Mouse (Mus musculus) thymus, adult 2 months (tissue): Measurements from ENCODE around the gene Ankrd40.

Source experiments
- CTCF ChIP-seq: fragments of 200-500 bp; IDR thresholded peaks from 2 replicates; pipeline ENCODE4 v1.5.1; 2012; ENCODE audit warnings: mild to moderate bottlenecking, control low read depth, low read length, moderate library complexity, borderline replicate concordance; ENCODE audit not compliant: control insufficient read depth, poor library complexity, insufficient read depth; ENCODE audit errors: extremely low read depth
- POLR2A ChIP-seq: fragments of 200-500 bp; IDR thresholded peaks from 2 replicates; pipeline ENCODE4 v1.6.1; 2012; ENCODE audit warnings: mild to moderate bottlenecking, low read length, control low read depth, moderate library complexity; ENCODE audit not compliant: control insufficient read depth, poor library complexity, insufficient read depth; ENCODE audit errors: extremely low read depth

- no peak for TF ChIP-seq CTCF
- TF ChIP-seq POLR2A = no peak
Measured at GRCm38 (mm10) chr11:94324618-94325017, 3.2 kb upstream of the Ankrd40 start.
